Mouse (Mus musculus) midbrain, postnatal 0 days (tissue): Measurements from ENCODE around the gene Lancl3. TPM values are rescaled to one million over a fixed set of nuclear protein-coding genes. Genes with fewer than 3 reads are reported as not detected.

Experiments
- ATAC-seq: fragments of 200-750 bp; cut with Nextera tagmentation; 2 replicates; pipeline ENCODE4 v1.8.0; 2017; ENCODE audit warnings: moderate number of reproducible peaks, mild to moderate bottlenecking, moderate TSS enrichment, moderate library complexity; ENCODE audit not compliant: low FRiP score
- DNase-seq: peaks from one replicate; pipeline ENCODE4 v3.0.0-alpha.2; 2015; ENCODE audit warnings: low spot score
- H3K27ac ChIP-seq: fragments of 300-500 bp; sonication (generic); 2 replicates; pipeline ENCODE4 v1.5.1; 2014; ENCODE audit warnings: low read depth, mild to moderate bottlenecking, low read length, mixed read lengths
- H3K27me3 ChIP-seq: fragments of 300-500 bp; sonication (generic); 2 replicates; pipeline ENCODE4 v1.6.1; 2014; ENCODE audit warnings: low read length, control low read depth, mixed read lengths; ENCODE audit not compliant: insufficient read depth
- H3K36me3 ChIP-seq: fragments of 300-500 bp; sonication (generic); 2 replicates; pipeline ENCODE4 v1.6.1; 2014; ENCODE audit warnings: low read length, control low read depth, mixed read lengths; ENCODE audit not compliant: insufficient read depth
- H3K4me1 ChIP-seq: fragments of 300-500 bp; sonication (generic); 2 replicates; pipeline ENCODE4 v1.6.1; 2014; ENCODE audit warnings: mild to moderate bottlenecking, control low read depth, antibody characterized with exemption, low read length, mixed read lengths; ENCODE audit not compliant: insufficient read depth
- H3K4me2 ChIP-seq: fragments of 300-500 bp; sonication (generic); 2 replicates; pipeline ENCODE4 v1.6.1; 2014; ENCODE audit warnings: low read depth, mild to moderate bottlenecking, low read length, mixed read lengths; ENCODE audit not compliant: poor library complexity, severe bottlenecking
- H3K4me3 ChIP-seq: fragments of 300-500 bp; sonication (generic); 2 replicates; pipeline ENCODE4 v1.5.1; 2014; ENCODE audit warnings: low read depth, mild to moderate bottlenecking, low read length, moderate library complexity
- H3K9ac ChIP-seq: fragments of 300-500 bp; sonication (generic); replicated peaks from 2 replicates; pipeline ENCODE4 v1.6.1; 2014; ENCODE audit warnings: mild to moderate bottlenecking, low read length, moderate library complexity, mixed read lengths; ENCODE audit not compliant: poor library complexity, severe bottlenecking
- H3K9me3 ChIP-seq: fragments of 300-500 bp; sonication (generic); 2 replicates; pipeline ENCODE4 v1.6.1; 2016; ENCODE audit warnings: low read length, control low read depth
- CTCF ChIP-seq: IDR thresholded peaks from 2 replicates; pipeline ENCODE4 v1.5.1; 2016; ENCODE audit warnings: antibody characterized with exemption, mild to moderate bottlenecking
- WGBS: fragments of 180-500 bp; shearing (Covaris S2); extraction: QIAGEN DNeasy Blood & Tissue Kit; methylation state at CpG from one replicate; pipeline ENCODE4 v1.1.7; 2014; 5-methylcytosine and 5-hydroxymethylcytosine counted together
- polyA plus RNA-seq: library from polyadenylated mRNA; unstranded; fragments of >200 nt; fragmentation: Nextera tagmentation; extraction: Ambion mirVana; gene quantifications from 2 replicates; pipeline ENCODE4 v1.2.1, GENCODE M21; 2015
- total RNA-seq: library from RNA; depleted of rRNA; stranded (reverse); fragments of >200 nt; gene quantifications from 2 replicates; pipeline ENCODE4 v1.2.3, GENCODE M21; 2014

Gene Lancl3
- total and polyA plus RNA-seq, 2 experiments from 2014 or later: 3.0 to 10.9 TPM

DNA sequence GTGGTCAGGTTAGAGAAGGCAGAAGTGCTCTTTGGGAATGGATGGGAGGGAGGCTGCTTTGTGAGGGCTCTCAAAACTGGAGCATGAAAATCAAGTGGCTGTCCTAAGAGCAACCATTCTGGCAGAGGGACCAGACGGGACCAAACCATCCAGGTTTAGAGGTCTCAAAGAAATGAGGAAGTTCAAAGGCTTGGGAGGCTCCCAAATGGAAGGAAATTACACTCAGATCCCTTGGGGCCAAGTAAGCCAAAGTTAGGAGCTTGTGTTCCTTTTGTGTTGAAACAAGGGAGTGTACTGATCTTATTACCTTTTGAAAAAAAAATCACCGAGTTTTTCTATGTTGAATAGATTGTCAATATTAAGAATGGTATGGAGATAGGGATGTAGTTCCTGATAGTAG lies 5.4 kb downstream of the Lancl3 start:
- H3K27ac ChIP-seq: no peak overlapping the region
- H3K27me3 ChIP-seq: no peaks in the 10 kb centered on the region
- ATAC-seq: no peak
- no peak overlapping the region for H3K4me3 ChIP-seq
- H3K4me1 ChIP-seq: no peaks in the 10 kb centered on the region
- no peak for TF ChIP-seq CTCF
- no peaks in the 10 kb centered on the region for H3K36me3 ChIP-seq
- 63% methylated on average over 2 of the region's 2 CpGs for WGBS
- DNase-seq: no peak
- no peak overlapping the region for H3K9ac ChIP-seq
- no peaks in the 10 kb centered on the region for H3K9me3 ChIP-seq
- no peak overlapping the region for H3K4me2 ChIP-seq

DNA sequence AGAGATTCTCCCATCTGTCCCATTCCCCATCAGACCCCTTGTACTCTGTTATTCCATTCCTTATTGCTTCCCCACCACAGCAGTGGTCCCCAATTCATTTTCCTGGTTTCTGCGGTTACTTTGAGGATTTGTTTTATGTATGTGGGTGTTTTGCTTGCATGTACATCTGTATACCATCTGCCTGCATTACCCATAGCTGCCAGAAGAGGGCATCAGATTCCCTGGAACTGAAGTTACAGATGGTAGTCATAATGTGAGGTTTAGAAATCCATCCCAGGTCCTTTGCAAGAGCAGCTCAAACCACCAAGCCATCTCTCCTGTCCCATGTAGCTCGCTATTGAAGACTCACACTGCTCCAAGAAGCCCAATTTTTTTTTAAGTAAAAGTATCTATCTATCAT lies 16.5 kb downstream of the Lancl3 start:
- no peaks in the 10 kb centered on the region for H3K27me3 ChIP-seq
- no peak overlapping the region for H3K4me3 ChIP-seq
- H3K27ac ChIP-seq: no peak overlapping the region
- no peaks in the 10 kb centered on the region for H3K9me3 ChIP-seq
- H3K4me1 ChIP-seq: no peaks in the 10 kb centered on the region
- WGBS: 100% methylated on average over 2 of the region's 2 CpGs
- no peak overlapping the region for H3K9ac ChIP-seq
- no peak for ATAC-seq
- DNase-seq: no peak
- H3K36me3 ChIP-seq: no peaks in the 10 kb centered on the region
- peak; percentile 44 for TF ChIP-seq CTCF
- H3K4me2 ChIP-seq: no peak overlapping the region

DNA sequence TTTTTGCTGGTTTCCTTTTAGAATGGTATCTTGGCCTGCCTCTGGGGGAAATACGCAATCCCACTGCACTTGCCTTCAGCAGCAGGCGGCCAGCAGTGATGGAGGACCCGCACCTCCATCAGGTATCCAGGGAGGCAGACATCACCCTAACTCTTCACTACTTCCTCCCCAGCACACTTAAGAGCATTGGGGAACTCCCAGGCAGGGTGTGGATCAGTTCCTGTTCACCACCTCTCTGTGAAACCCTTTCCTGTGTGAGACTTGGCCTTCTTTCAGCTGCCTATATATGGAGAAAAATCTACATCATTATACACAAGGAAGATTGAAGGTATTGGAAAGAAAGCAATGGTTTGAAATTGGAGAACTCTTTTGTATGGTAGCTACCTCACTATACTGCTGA lies 19.9 kb downstream of the Lancl3 start:
- Histone ChIP-seq H3K9me3 (no peaks in the 10 kb centered on the region), H3K27me3 (no peaks in the 10 kb centered on the region), H3K4me2 (no peak overlapping the region), H3K9ac (no peak overlapping the region), H3K4me1 (no peaks in the 10 kb centered on the region), H3K36me3 (no peaks in the 10 kb centered on the region), H3K27ac (no peak overlapping the region), H3K4me3 (no peak overlapping the region)
- no peak for TF ChIP-seq CTCF
- ATAC-seq (no peak), DNase-seq (no peak)
- 85% methylated on average over 3 of the region's 3 CpGs for WGBS

DNA sequence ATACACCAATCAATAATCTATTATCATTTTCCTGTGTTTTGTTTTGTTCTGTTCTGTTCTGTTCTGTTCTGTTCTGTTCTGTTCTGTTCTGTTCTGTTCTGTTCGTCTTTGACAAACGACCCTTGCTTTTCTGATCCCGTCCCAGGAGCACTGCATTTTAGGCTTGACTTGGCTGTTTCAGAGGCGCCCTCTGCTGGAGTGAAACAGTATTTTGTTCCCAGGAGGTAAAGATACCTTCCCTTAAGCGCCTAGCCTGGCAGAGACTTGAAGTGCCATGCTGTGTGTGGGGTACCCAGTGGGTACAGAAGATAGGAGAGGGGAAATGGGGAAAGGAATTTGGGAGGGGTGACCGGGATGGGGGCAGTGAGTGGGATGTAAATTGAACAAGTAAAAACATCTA lies 21.5 kb downstream of the Lancl3 start:
- peak; percentile 64 for TF ChIP-seq CTCF
- Histone ChIP-seq H3K9me3 (no peaks in the 10 kb centered on the region), H3K27me3 (no peaks in the 10 kb centered on the region), H3K9ac (no peak overlapping the region), H3K36me3 (no peaks in the 10 kb centered on the region), H3K4me1 (no peaks in the 10 kb centered on the region), H3K4me3 (no peak overlapping the region), H3K27ac (no peak overlapping the region), H3K4me2 (no peak overlapping the region)
- DNase-seq: peak; percentile 14
- no peak for ATAC-seq
- 31% methylated on average over 6 of the region's 6 CpGs for WGBS

DNA sequence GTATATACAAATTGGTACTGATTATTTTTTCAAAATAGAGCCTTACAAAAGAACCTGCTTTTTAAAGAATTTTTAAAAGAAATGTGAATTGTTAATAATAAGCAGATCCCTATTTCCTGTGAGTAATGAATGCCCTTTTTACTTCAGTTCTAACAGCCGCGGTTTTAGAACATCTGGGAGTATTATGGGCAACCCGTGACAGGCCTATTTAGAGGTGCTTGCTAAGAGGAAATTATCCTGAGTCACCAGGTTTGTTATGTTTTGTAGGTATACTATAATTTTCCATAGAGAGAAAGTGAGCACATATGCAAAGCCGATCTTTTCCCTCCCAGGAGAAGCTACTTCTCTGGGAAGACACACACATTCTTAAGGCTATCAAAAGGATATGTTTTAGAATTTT lies 22.0 kb downstream of the Lancl3 start:
- no peak for TF ChIP-seq CTCF
- H3K4me3 ChIP-seq: no peak overlapping the region
- H3K9me3 ChIP-seq: no peaks in the 10 kb centered on the region
- no peak for ATAC-seq
- no peaks in the 10 kb centered on the region for H3K4me1 ChIP-seq
- 81% methylated on average over 4 of the region's 4 CpGs for WGBS
- H3K27ac ChIP-seq: no peak overlapping the region
- no peak overlapping the region for H3K4me2 ChIP-seq
- no peak overlapping the region for H3K9ac ChIP-seq
- H3K27me3 ChIP-seq: no peaks in the 10 kb centered on the region
- no peak for DNase-seq
- H3K36me3 ChIP-seq: no peaks in the 10 kb centered on the region

DNA sequence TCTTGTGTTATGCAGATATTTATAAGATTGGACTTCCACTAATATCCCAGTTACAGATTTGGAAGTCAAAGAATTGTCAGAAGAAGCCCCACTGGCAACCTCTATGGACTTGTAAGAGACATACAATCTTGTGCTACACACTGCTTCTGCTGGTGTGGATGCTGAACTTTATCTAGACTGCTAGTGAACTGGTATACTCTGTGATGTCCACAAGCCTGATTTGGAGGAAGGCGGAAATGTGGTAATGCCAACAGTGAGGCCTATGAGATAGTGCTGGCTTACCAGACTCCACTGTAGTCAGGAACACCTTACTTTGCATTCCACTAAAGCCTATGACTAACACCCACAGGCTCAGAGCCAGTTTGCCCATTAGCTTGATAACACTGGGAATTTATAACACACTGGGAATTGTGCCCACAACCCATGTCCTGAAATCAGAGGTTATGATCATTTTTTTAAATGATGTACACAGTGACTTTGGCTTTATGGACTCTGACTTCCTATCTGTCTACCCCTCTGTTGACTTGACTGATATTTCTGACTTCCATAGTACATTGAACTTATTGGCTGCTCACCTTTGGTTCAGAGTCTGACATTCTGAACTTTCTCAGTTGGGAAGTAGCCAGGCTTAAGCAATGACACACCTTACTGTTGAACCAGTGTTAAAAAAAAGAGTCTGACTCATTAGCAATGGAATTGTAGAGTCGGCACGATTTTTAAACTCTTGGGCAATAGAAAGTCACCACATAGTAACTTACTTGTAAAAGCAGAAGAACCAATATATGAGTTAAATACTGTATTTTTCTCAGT lies 22.9 kb downstream of the Lancl3 start:
- no peaks in the 10 kb centered on the region for H3K36me3 ChIP-seq
- no peak overlapping the region for H3K4me2 ChIP-seq
- TF ChIP-seq CTCF: no peak
- no peak overlapping the region for H3K27ac ChIP-seq
- no peak overlapping the region for H3K4me3 ChIP-seq
- DNase-seq (no peak), ATAC-seq (no peak)
- no peaks in the 10 kb centered on the region for H3K9me3 ChIP-seq
- no peaks in the 10 kb centered on the region for H3K4me1 ChIP-seq
- WGBS: 91% methylated on average over 3 of the region's 3 CpGs
- H3K27me3 ChIP-seq: no peaks in the 10 kb centered on the region
- H3K9ac ChIP-seq: no peak overlapping the region
